Mouse (Mus musculus) small intestine, adult 2 months (tissue): ENCODE data around the gene Gm12185.

Experiments
- CTCF ChIP-seq: fragments of 200-500 bp; IDR thresholded peaks from 2 replicates; pipeline ENCODE4 v1.5.1; 2012; ENCODE audit warnings: low read depth, mild to moderate bottlenecking, control low read depth, inconsistent platforms, low read length, moderate library complexity, mixed read lengths; ENCODE audit not compliant: insufficient replicate concordance, insufficient read length; ENCODE audit errors: extremely low read depth
- POLR2A ChIP-seq: fragments of 200-500 bp; IDR thresholded peaks from 2 replicates; pipeline ENCODE4 v1.6.1; 2012; ENCODE audit warnings: low read depth, mild to moderate bottlenecking, control low read depth, inconsistent platforms, low read length, moderate library complexity

DNA sequence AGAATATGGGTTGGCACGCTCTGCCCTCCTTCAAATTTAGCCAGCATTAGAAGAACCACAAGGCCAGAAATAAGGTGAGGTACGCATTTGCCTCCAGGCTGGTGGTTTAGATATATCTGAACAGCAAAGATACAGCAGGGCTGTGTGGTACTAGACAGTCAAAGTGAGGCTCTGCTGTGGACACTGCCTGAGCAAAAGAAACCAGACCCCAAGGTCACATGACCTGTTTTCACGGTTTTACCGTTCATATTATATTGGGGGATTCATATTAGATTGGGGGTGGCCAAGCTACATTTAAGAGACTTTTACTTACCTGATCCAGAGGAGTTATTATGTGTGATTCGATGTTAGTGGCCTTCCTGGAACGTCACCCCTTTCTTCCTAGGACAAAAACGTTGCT is 121.2 kb downstream of the Gm12185 start:
- no peak for TF ChIP-seq CTCF
- no peak for TF ChIP-seq POLR2A
